In the genomic region with DNA sequence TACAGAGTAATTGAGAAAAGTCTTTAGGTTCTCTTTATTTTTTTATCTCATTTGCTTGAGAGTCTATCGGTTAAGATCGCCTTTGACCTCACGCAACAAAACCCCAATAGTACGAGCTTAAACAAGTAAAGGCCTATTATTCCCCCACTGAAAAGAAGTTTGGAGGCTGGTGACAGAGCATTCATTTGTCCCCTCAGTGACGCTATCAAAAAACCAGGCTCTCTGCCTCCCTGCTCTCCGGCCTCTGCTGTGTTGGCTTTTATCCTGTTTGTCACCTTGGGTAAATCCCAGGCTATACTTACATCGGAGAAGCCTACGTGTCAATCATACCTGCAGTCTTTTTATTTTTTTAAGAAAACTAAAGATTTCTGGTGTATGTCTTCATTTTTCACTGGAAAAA, we compare ENCODE assay signal across 18 mouse cellular contexts.
"Had no signal": no experiment of that assay in that cellular context is flagged by ENCODE, and none has a peak within 500 bp of the region (broad histone marks: within the 10 kb centered on the region; RNA-seq: fewer than 3 reads in every experiment).

No protein-coding gene starts in this region.

- H3K27me3 ChIP-seq: liver, embryonic 15.5 days; lung, embryonic 15.5 days; megakaryocyte, embryonic 14.5 days; neural tube, embryonic 12.5 days; stomach, embryonic 15.5 days had no signal

- H3K4me1 ChIP-seq: liver, embryonic 15.5 days; lung, embryonic 15.5 days; neural tube, embryonic 12.5 days; stomach, embryonic 15.5 days had no signal

- H3K9me3 ChIP-seq: liver, embryonic 15.5 days; lung, embryonic 15.5 days; neural tube, embryonic 12.5 days; stomach, embryonic 15.5 days had no signal

- DNase-seq: liver, postnatal 0 days; lung, adult 2 months; lung, postnatal 14 days; lung, postnatal 36 days; midbrain, embryonic 14.5 days; right cerebral cortex, postnatal 14 days; thymus, adult 2 months; thymus, postnatal 25 days; thymus, postnatal 4 days had no signal

- H3K9ac ChIP-seq: liver, embryonic 15.5 days; liver, postnatal 0 days; lung, embryonic 15.5 days; neural tube, embryonic 12.5 days; stomach, embryonic 15.5 days had no signal

- ATAC-seq: liver, postnatal 0 days; lung, postnatal 0 days; midbrain, embryonic 16.5 days had no signal

- H3K27ac ChIP-seq: liver, embryonic 15.5 days; lung, embryonic 15.5 days; macrophage; neural tube, embryonic 12.5 days; stomach, embryonic 15.5 days; stomach, postnatal 0 days had no signal

- H3K36me3 ChIP-seq: liver, embryonic 15.5 days; lung, embryonic 15.5 days; neural tube, embryonic 12.5 days; stomach, embryonic 15.5 days had no signal

- H3K4me3 ChIP-seq: liver, embryonic 15.5 days; lung, embryonic 15.5 days; megakaryocyte, embryonic 14.5 days; neural tube, embryonic 12.5 days; stomach, embryonic 15.5 days had no signal

- H3K4me2 ChIP-seq: liver, embryonic 15.5 days; lung, embryonic 15.5 days; neural tube, embryonic 12.5 days; stomach, embryonic 15.5 days had no signal
